Mouse (Mus musculus) adrenal gland, postnatal 4 days (tissue): ENCODE data around the gene Zbtb1. TPM values are rescaled to one million over a fixed set of nuclear protein-coding genes. Genes with fewer than 3 reads are reported as not detected.
"Not testable (repeated sequence)": the region's sequence is repeated elsewhere in the genome, so short reads cannot be mapped to it uniquely, and the experiment has no call there.

Experiments
- DNase-seq, 2 experiments: peaks; one replicate each; pipeline ENCODE4 v3.0.0; 2021 to 2022; ENCODE audit warnings: low spot score in 2 of 2, mixed read lengths in 2 of 2
- total RNA-seq, 2 experiments: library from RNA; stranded (reverse); gene quantifications; 2 replicates each; pipeline ENCODE4 v1.2.3; 2021

Zbtb1 gene
- total RNA-seq, 2 experiments from 2014 or later = 8.9 to 9.4 TPM

GRCm38 (mm10) chr12:76403886-76404537, 33.9 kb downstream of the Zbtb1 start, which contains the start of gene Hspa2:
TSS of gene Hspa2 (plus strand) at chr12:76404176.
- DNase-seq = peak; percentile 96 to 98

DNA sequence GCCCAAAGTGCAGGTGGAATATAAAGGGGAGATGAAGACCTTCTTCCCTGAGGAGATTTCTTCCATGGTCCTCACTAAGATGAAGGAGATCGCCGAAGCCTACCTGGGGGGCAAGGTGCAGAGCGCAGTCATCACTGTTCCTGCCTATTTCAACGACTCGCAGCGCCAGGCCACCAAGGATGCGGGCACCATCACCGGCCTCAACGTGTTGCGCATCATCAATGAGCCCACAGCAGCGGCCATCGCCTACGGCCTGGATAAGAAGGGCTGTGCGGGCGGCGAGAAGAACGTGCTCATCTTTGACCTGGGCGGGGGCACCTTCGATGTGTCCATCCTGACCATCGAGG, 34.7 kb downstream of the Zbtb1 start:
- no peak for DNase-seq

GRCm38 (mm10) chr12:76405183-76405970, 35.3 kb downstream of the Zbtb1 start:
- DNase-seq = no peak

DNA sequence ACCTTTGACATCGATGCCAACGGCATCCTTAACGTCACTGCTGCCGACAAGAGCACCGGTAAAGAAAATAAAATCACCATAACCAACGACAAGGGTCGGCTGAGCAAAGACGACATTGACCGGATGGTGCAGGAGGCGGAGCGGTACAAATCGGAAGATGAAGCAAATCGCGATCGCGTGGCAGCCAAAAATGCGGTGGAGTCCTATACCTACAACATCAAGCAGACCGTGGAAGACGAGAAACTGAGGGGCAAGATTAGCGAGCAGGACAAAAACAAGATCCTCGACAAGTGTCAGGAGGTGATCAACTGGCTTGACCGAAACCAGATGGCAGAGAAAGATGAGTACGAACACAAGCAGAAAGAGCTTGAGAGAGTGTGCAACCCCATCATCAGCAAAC, 35.9 kb downstream of the Zbtb1 start:
- no peak for DNase-seq

DNA sequence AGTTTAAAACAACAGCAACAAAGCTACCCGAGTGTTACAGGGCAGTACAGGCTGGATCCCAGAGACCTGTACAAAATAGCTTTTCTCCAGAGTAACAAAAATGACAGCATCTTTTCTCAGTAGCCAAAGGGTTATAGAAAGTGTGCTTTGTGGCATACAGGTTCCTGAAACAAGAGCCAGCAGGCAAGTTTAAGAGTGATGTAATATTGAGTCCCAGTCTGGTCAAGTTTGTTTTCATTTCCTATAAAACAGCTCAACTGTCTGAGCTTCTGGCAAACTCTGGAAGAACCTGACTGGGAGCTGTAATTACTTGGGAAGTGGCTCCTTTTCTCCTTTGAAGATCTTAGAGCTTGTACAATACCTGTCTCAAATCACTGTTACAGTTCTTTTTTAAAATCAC, 37.1 kb downstream of the Zbtb1 start:
- no peak for DNase-seq

- no peak for DNase-seq
These were observed 39.1 kb downstream of the Zbtb1 start for GRCm38 (mm10) chr12:76409166-76409565.

GRCm38 (mm10) chr12:76415383-76416010, 45.4 kb downstream of the Zbtb1 start:
- DNase-seq = no peak

DNA sequence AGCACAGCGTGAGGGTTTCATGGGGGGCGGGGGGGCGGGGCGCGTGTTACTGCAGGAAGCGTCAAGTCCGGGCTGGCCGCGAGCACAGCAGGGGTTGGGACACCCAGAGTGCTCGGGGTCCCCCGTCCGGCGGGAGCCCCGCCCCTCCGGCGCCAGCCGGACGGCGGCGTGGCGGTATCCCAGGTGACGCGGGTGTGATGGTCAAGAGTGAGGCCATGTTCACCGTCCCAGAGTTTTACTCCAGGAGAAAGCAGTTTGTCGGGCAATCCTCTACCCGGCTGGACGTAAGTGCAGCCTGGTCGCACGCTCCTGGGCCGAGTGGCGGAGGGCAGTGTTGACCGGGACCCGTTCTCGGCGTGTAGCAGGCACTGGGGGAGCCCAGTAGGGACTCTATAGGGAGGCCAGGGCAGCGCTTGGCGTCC, 47.4 kb downstream of the Zbtb1 start, which contains the start of gene Ppp1r36:
Gene Ppp1r36 (plus strand): TSS at position 106 of the 422 bp plus-strand sequence.
- no peak for DNase-seq

DNA sequence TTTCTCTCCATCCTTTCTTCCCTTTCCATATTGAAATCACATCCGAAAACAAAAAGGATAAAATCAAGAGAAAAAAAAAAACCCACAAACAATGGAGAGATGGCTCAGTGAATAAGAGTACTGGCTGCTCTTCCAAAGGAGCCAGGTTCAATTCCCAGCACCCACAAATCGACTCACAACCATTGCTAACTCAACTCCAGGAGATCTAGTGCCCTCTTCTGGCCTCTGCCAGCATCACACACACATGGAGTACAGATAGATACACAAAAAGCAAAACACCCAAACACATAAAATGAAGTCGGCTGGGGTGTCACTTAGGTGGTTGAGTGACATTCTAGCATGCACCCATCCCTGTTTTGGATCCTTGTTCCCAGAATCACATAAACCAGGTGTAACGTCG, 48.3 kb downstream of the Zbtb1 start:
- no peak for DNase-seq

DNA sequence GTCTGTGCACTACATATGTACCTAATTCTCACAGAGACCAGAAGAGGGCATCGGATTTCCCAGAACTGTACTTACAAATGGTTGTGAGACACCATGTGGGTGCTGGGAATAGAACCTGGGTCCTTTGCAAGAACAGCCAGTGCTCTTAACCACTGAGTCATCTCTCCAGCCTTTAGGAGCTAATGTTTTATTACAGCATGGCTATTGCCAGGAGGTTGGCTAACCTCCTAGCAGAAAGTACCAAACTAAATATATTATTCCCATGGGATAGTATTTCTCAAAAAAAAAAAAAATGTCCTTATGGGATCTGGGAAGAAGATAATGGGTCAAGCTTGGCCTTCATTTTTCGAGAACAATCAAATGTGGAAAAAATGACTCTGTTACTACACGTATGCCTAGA, 55.2 kb downstream of the Zbtb1 start:
- DNase-seq = no peak

DNA sequence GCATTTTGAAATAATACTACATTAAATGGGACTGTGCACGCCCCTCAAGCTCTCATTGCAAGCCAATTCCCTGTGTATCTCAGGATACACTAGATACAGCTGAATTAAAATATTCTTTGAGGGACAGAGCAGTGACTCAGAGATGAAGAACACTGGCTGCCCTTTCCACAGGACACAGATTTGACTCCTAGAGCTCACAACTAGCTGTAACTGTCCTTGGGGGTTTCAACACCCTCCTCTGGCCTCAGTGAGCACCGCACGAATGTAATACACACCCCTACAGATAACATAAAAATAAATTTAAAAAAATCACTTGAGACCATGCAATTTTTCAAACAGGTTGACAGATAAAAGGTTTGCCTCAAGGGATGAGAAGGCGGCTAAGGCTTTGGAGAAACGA, 57.5 kb downstream of the Zbtb1 start:
- DNase-seq = no peak

GRCm38 (mm10) chr12:76430879-76431406, 60.9 kb downstream of the Zbtb1 start:
- DNase-seq = no peak

GRCm38 (mm10) chr12:76431431-76431830, 61.4 kb downstream of the Zbtb1 start:
- DNase-seq = no peak

DNA sequence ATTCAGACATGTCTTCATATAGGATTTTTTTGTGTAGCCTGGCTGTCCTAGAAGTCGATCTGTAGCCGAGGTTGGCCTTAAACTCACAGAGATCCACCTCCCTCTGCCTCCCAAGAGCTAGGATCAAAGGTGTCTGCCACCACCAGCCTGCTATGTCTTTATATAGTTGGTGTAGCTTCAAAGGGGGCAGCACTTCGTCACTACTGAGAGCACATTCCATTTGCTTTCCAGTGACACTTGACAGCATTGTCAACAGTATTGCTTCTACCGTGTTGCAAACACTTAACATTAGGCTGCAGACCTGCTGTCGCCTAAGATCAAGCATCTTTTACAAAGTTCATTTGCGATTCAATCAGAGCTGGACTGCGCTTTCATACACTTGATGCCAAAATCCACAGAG, 64.0 kb downstream of the Zbtb1 start:
- no peak for DNase-seq

DNA sequence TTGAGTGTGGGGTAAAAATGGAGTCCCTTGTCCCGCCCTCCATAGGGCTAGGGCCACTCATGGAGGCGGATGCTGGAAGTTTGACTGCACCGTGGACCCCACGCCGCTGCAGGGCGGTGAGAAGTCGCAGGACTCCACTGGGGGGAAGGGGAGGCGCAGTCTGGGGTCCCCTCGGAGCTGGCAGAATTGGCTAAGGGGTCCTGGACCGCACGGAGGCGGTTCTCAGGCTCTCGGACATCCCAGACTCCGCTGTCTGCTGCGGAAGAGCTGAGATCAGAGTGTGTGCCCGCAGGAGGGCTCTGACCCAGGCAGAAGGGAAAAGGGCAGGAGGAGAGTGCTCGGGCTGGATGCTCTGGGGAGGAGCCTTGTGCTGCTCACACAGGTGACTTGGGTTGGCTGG, 65.0 kb downstream of the Zbtb1 start:
- DNase-seq = no peak

DNA sequence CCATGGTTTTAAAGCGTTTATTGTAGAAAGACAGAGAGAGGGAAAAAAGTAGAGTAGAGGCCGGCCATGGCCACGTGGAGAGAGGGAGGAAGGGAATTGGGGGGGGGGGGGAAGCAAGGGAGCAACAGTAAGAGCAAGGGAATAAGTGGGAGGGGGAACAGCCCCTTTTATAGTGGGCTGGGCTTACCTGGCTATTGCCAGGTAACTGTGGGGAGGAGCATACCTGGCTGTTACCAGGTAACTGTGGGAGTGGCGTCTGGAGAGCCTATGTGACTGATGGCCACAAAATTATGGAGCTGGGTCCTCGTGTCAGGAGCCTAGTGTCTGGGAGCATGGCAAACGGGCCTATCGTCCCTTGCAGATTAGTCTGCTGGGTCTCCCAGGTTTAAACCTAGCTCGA, 65.5 kb downstream of the Zbtb1 start:
- DNase-seq = no peak

DNA sequence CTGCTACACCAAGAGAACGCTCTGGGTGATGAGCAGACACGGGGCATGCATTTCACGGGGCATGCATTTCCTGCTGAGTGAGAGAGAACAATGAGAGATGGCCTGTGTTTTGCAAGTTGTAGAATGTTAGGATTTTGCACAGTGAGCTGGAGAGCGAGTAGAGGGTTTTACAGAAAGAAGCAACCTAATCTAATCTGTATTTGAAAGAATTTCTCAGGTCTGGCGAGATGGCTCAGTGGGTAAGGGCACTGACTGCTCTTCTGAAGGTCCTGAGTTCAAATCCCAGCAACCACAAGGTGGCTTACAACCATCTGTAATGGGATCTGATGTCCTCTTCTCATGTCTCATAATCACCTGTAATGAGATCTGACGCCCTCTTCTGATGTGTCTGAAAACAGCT, 73.4 kb downstream of the Zbtb1 start:
- not testable (repeated sequence) for DNase-seq

DNA sequence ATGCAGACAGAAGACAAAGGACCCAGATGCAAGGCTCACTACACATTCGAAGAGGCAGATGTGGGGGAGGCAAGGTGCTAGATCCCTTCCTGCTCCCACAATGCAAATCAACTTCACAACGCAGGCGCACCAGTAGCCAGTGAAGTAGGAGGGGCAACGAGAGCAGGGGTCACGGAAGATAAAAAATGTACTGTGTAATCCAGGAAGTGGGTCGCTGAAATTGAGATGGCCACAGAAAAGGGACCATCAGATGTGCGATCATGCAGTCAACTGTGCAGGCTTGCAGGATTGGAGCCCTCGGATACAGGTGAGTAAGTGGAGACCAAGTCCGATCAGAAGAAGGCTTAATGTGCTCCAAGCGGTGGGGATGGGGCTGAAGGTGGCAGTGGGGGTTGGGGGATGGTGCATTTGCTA, 74.3 kb downstream of the Zbtb1 start:
- DNase-seq = no peak

- DNase-seq = no peak
These were observed 74.8 kb downstream of the Zbtb1 start for GRCm38 (mm10) chr12:76444862-76445261.

DNA sequence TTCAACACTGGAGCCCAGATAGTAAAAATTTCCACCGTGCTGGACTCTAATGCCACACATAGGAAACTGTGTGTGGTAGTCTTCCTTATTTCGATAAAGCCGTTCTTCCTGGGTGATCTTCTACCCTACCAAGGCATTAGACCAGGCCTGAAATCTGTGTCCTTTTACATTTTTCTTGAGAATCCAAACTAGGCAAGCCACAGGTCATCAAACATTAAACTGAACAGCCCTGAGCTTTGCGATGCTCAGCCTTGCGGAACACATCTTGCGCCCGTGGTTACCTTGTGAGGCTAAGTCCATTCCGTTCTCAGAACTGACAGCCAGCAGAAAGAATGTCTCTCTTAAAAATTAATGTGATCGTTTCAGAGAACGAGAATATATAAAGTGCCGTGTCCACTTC, 76.1 kb downstream of the Zbtb1 start:
- DNase-seq = no peak
